Mouse (Mus musculus): ENCODE measurements around the gene Camk2d.

DNA sequence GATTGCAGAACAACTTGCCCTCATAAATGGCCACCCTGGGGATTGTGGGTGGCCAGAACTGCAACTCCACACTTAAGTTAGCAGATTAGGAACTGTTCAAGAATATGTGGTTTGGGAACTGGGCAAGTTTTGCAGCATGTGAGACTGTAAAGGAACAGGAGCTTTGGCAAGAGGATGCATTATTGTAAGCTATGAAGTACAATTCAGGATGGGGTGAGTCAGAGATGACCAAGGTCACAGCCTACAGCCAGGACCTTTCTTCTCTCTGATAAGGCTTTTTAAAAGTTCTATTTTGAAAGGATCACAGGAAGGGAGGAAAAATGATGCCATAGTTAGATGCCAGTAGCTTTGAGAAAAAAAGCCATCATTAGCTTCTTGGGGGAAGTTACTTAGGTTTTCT, 48.2 kb upstream of the Camk2d start:
- no peak for TF ChIP-seq CTCF (IDR thresholded peaks at IDR 0.05; ENCODE audit: low read depth, low read length)
- no peak for TF ChIP-seq TAL1 (conservative IDR thresholded peaks at IDR 0.05; ENCODE audit: low read depth, low read length)
- TF ChIP-seq GATA1 (IDR thresholded peaks at IDR 0.05; ENCODE audit: borderline replicate concordance, low read length), result no peak
- no peak for TF ChIP-seq POLR2AphosphoS5 (IDR thresholded peaks at IDR 0.05; ENCODE audit: insufficient replicate concordance, low read depth, low read length)

Measured in G1E (cell line).